Mouse (Mus musculus): ENCODE results near the gene Hyou1. TPM values are rescaled to one million over a fixed set of nuclear protein-coding genes. Genes with fewer than 3 reads are reported as not detected.

Hyou1 gene
- polyA plus RNA-seq, 1 experiment from 2014 or later, result 42.0 TPM

GRCm38 (mm10) chr9:44396684-44397411 lies 17.6 kb downstream of the Hyou1 start, which contains the start of gene Slc37a4:
Gene Slc37a4, plus strand, starts transcription at chr9:44396852.
- H3K9ac ChIP-seq (ENCODE audit: low read length), result peak within 1 kb of the TSS; percentile 85
- H3K4me3 ChIP-seq (ENCODE audit: low read length), result peak within 1 kb of the TSS; percentile 68
- no peaks in the 10 kb centered on the region for H3K9me3 ChIP-seq (ENCODE audit: control insufficient read depth, low read length)
- WGBS, result under 1% methylated on average over 43 of the region's 43 CpGs
- no peaks in the 10 kb centered on the region for H3K27me3 ChIP-seq (ENCODE audit: control insufficient read depth, insufficient read depth, low read depth, low read length)
- peak; percentile 98 for ATAC-seq (ENCODE audit: low read depth)
- peaks cover 10% of the 10 kb centered on the region for H3K36me3 ChIP-seq (ENCODE audit: control insufficient read depth, insufficient read depth, low read length)
- H3K27ac ChIP-seq (ENCODE audit: low read length), result peak within 1 kb of the TSS; percentile 76
- H3K4me2 ChIP-seq (ENCODE audit: low read depth, low read length), result peak within 1 kb of the TSS; percentile 93
- peaks cover 10% of the 10 kb centered on the region for H3K4me1 ChIP-seq (replicated peaks; ENCODE audit: control insufficient read depth, insufficient read depth, low read length)

- WGBS, result 29% methylated on average over 4 of the region's 4 CpGs
- peak overlapping the region; percentile 68 for H3K4me3 ChIP-seq (ENCODE audit: low read length)
- H3K36me3 ChIP-seq (ENCODE audit: control insufficient read depth, insufficient read depth, low read length), result peaks cover 19% of the 10 kb centered on the region
- no peak overlapping the region for H3K27ac ChIP-seq (ENCODE audit: low read length)
- H3K9me3 ChIP-seq (ENCODE audit: control insufficient read depth, low read length), result no peaks in the 10 kb centered on the region
- peak overlapping the region; percentile 93 for H3K4me2 ChIP-seq (ENCODE audit: low read depth, low read length)
- H3K4me1 ChIP-seq (replicated peaks; ENCODE audit: control insufficient read depth, insufficient read depth, low read length), result peaks cover 10% of the 10 kb centered on the region
- ATAC-seq (ENCODE audit: low read depth), result no peak
- H3K27me3 ChIP-seq (ENCODE audit: control insufficient read depth, insufficient read depth, low read depth, low read length), result no peaks in the 10 kb centered on the region
- H3K9ac ChIP-seq (ENCODE audit: low read length), result peak overlapping the region; percentile 85
Measured at GRCm38 (mm10) chr9:44398087-44398486, 18.8 kb downstream of the Hyou1 start.

- Histone ChIP-seq H3K27me3 (ENCODE audit: control insufficient read depth, insufficient read depth, low read depth, low read length) (no peaks in the 10 kb centered on the region), H3K4me3 (ENCODE audit: low read length) (no peak overlapping the region), H3K4me1 (replicated peaks; ENCODE audit: control insufficient read depth, insufficient read depth, low read length) (peaks cover 10% of the 10 kb centered on the region), H3K9ac (ENCODE audit: low read length) (no peak overlapping the region), H3K9me3 (ENCODE audit: control insufficient read depth, low read length) (no peaks in the 10 kb centered on the region), H3K36me3 (ENCODE audit: control insufficient read depth, insufficient read depth, low read length) (peaks cover 23% of the 10 kb centered on the region), H3K27ac (ENCODE audit: low read length) (no peak overlapping the region), H3K4me2 (ENCODE audit: low read depth, low read length) (no peak overlapping the region)
- no peak for ATAC-seq (ENCODE audit: low read depth)
- 77% methylated on average over 9 of the region's 9 CpGs for WGBS
Measured at GRCm38 (mm10) chr9:44398551-44398950, 19.3 kb downstream of the Hyou1 start.

- 77% methylated on average over 13 of the region's 13 CpGs for WGBS
- ATAC-seq (ENCODE audit: low read depth), result no peak
- H3K27ac ChIP-seq (ENCODE audit: low read length), result no peak overlapping the region
- no peak overlapping the region for H3K4me2 ChIP-seq (ENCODE audit: low read depth, low read length)
- peaks cover 29% of the 10 kb centered on the region for H3K36me3 ChIP-seq (ENCODE audit: control insufficient read depth, insufficient read depth, low read length)
- no peak overlapping the region for H3K9ac ChIP-seq (ENCODE audit: low read length)
- peaks cover 10% of the 10 kb centered on the region for H3K4me1 ChIP-seq (replicated peaks; ENCODE audit: control insufficient read depth, insufficient read depth, low read length)
- no peaks in the 10 kb centered on the region for H3K9me3 ChIP-seq (ENCODE audit: control insufficient read depth, low read length)
- H3K27me3 ChIP-seq (ENCODE audit: control insufficient read depth, insufficient read depth, low read depth, low read length), result no peaks in the 10 kb centered on the region
- H3K4me3 ChIP-seq (ENCODE audit: low read length), result no peak overlapping the region
Measured at GRCm38 (mm10) chr9:44399114-44399794, 20.0 kb downstream of the Hyou1 start.

GRCm38 (mm10) chr9:44399795-44400114 lies 20.5 kb downstream of the Hyou1 start:
- Histone ChIP-seq H3K4me3 (ENCODE audit: low read length) (no peak overlapping the region), H3K9me3 (ENCODE audit: control insufficient read depth, low read length) (no peaks in the 10 kb centered on the region), H3K36me3 (ENCODE audit: control insufficient read depth, insufficient read depth, low read length) (peaks cover 34% of the 10 kb centered on the region), H3K4me2 (ENCODE audit: low read depth, low read length) (no peak overlapping the region), H3K9ac (ENCODE audit: low read length) (no peak overlapping the region), H3K4me1 (replicated peaks; ENCODE audit: control insufficient read depth, insufficient read depth, low read length) (peaks cover 10% of the 10 kb centered on the region), H3K27ac (ENCODE audit: low read length) (no peak overlapping the region), H3K27me3 (ENCODE audit: control insufficient read depth, insufficient read depth, low read depth, low read length) (no peaks in the 10 kb centered on the region)
- no peak for ATAC-seq (ENCODE audit: low read depth)
- 89% methylated on average over 6 of the region's 6 CpGs for WGBS

- Histone ChIP-seq H3K4me3 (ENCODE audit: low read length) (no peak overlapping the region), H3K36me3 (ENCODE audit: control insufficient read depth, insufficient read depth, low read length) (peaks cover 37% of the 10 kb centered on the region), H3K4me2 (ENCODE audit: low read depth, low read length) (no peak overlapping the region), H3K4me1 (replicated peaks; ENCODE audit: control insufficient read depth, insufficient read depth, low read length) (peaks cover 12% of the 10 kb centered on the region), H3K27ac (ENCODE audit: low read length) (no peak overlapping the region), H3K27me3 (ENCODE audit: control insufficient read depth, insufficient read depth, low read depth, low read length) (no peaks in the 10 kb centered on the region), H3K9ac (ENCODE audit: low read length) (no peak overlapping the region), H3K9me3 (ENCODE audit: control insufficient read depth, low read length) (no peaks in the 10 kb centered on the region)
- no peak for ATAC-seq (ENCODE audit: low read depth)
- WGBS, result 69% methylated on average over 4 of the region's 4 CpGs
Measured at GRCm38 (mm10) chr9:44401081-44401480, 21.8 kb downstream of the Hyou1 start.

- H3K27ac ChIP-seq (ENCODE audit: low read length), result no peak overlapping the region
- H3K4me1 ChIP-seq (replicated peaks; ENCODE audit: control insufficient read depth, insufficient read depth, low read length), result peaks cover 10% of the 10 kb centered on the region; the same call in 1 of the 2 replicates
- H3K9ac ChIP-seq (ENCODE audit: low read length), result no peak overlapping the region
- no peak overlapping the region for H3K4me3 ChIP-seq (ENCODE audit: low read length)
- peaks cover 43% of the 10 kb centered on the region for H3K36me3 ChIP-seq (ENCODE audit: control insufficient read depth, insufficient read depth, low read length)
- H3K4me2 ChIP-seq (ENCODE audit: low read depth, low read length), result no peak overlapping the region
- ATAC-seq (ENCODE audit: low read depth), result no peak
- no peaks in the 10 kb centered on the region for H3K27me3 ChIP-seq (ENCODE audit: control insufficient read depth, insufficient read depth, low read depth, low read length)
- WGBS, result 55% methylated on average over 3 of the region's 3 CpGs
- no peaks in the 10 kb centered on the region for H3K9me3 ChIP-seq (ENCODE audit: control insufficient read depth, low read length)
Measured at GRCm38 (mm10) chr9:44405011-44405410, 25.7 kb downstream of the Hyou1 start.

- H3K4me3 ChIP-seq (ENCODE audit: low read length), result peak within 1 kb of the TSS; percentile 89
- peak within 1 kb of the TSS; percentile 99 for H3K27ac ChIP-seq (ENCODE audit: low read length)
- WGBS, result under 1% methylated on average over 51 of the region's 51 CpGs
- peaks cover 10% of the 10 kb centered on the region; the same call in 1 of the 2 replicates for H3K4me1 ChIP-seq (replicated peaks; ENCODE audit: control insufficient read depth, insufficient read depth, low read length)
- no peaks in the 10 kb centered on the region for H3K27me3 ChIP-seq (ENCODE audit: control insufficient read depth, insufficient read depth, low read depth, low read length)
- peak; percentile 97 for ATAC-seq (ENCODE audit: low read depth)
- H3K36me3 ChIP-seq (ENCODE audit: control insufficient read depth, insufficient read depth, low read length), result peaks cover 50% of the 10 kb centered on the region
- peak within 1 kb of the TSS; percentile 92 for H3K9ac ChIP-seq (ENCODE audit: low read length)
- no peaks in the 10 kb centered on the region for H3K9me3 ChIP-seq (ENCODE audit: control insufficient read depth, low read length)
- H3K4me2 ChIP-seq (ENCODE audit: low read depth, low read length), result peak within 1 kb of the TSS; percentile 81
Measured at GRCm38 (mm10) chr9:44406906-44407751, 27.8 kb downstream of the Hyou1 start, which contains the start of the genes Rps25 and Trappc4. Gene Rps25, plus strand, starts transcription at chr9:44407139. Gene Trappc4, minus strand, starts transcription at chr9:44407600.

GRCm38 (mm10) chr9:44407752-44408097 lies 28.4 kb downstream of the Hyou1 start:
- Histone ChIP-seq H3K27ac (ENCODE audit: low read length) (peak overlapping the region; percentile 99), H3K4me1 (replicated peaks; ENCODE audit: control insufficient read depth, insufficient read depth, low read length) (peaks cover 10% of the 10 kb centered on the region; the same call in 1 of the 2 replicates), H3K4me2 (ENCODE audit: low read depth, low read length) (peak overlapping the region; percentile 81), H3K9ac (ENCODE audit: low read length) (peak overlapping the region; percentile 92), H3K36me3 (ENCODE audit: control insufficient read depth, insufficient read depth, low read length) (peaks cover 47% of the 10 kb centered on the region), H3K27me3 (ENCODE audit: control insufficient read depth, insufficient read depth, low read depth, low read length) (no peaks in the 10 kb centered on the region), H3K4me3 (ENCODE audit: low read length) (peak overlapping the region; percentile 89), H3K9me3 (ENCODE audit: control insufficient read depth, low read length) (no peaks in the 10 kb centered on the region)
- no peak for ATAC-seq (ENCODE audit: low read depth)
- 0% methylated on average over 24 of the region's 24 CpGs for WGBS
